Mouse (Mus musculus): ENCODE data around the gene Wnt3a.

DNA sequence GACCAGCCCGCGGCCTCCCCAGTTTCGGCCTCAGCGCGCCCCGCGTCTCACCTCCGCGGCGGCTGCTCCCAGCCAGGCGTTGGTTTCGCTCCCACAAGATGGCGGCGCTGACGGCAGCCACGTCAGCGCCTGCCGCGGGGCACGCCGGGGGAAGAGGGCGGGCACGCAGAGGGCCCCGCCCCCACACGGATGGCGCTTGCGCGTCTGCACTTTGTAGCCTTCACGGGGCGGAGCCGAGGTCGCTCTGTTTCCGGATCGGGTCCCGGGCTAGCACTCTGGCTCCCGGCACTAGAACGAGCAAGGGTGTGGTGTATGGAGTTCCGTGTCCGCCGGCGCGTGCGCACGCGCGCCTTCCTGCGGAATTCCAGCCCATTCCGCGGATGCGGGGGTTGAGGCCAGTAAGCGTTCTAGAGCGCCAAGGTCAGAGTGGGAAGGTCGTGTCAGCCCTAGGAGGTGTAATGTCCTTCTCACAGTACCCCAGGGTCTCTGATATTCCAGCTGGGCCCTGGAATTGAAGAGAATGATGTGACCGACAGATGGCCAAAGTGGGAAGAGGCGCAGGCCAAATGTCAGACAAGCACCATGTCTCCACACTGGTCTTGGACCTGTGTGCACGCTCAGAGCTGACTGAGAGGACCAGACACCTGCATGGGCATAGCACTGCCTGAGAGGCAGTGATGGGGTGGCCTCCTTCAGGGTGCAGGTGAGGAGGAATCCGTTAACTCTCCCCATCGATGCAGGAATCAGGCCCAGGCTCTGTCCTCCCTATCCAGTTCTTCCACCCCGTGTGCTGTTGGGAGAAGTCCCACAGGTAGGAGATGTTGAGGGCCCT is 62.2 kb downstream of the Wnt3a start, which contains the start of gene Arf1:
- TF ChIP-seq CTCF (IDR thresholded peaks at IDR 0.05) (peak; percentile 17; the same call in 1 of the 2 replicates), EP300 (IDR thresholded peaks at IDR 0.05) (no peak)

Data from lung, postnatal 0 days (tissue).